Mouse (Mus musculus) gastrocnemius, adult 18-20 months (tissue): ENCODE data around the gene Gm8212. TPM values are rescaled to one million over a fixed set of nuclear protein-coding genes. Genes with fewer than 3 reads are reported as not detected.
"Not testable (repeated sequence)": the region's sequence is repeated elsewhere in the genome, so short reads cannot be mapped to it uniquely, and the experiment has no call there.

Source experiments
- DNase-seq: peaks from one replicate; pipeline ENCODE4 v3.0.0; 2021; ENCODE audit warnings: low spot score
- long read RNA-seq, 2 experiments: library from polyadenylated mRNA; stranded (forward); transcript quantifications; one replicate each; pipeline ENCODE4 v2.0.0; 2021
- total RNA-seq, 2 experiments: library from RNA; stranded (reverse); gene quantifications; 2 replicates each; pipeline ENCODE4 v1.2.3; 2021

The Gm8212 gene
- total RNA-seq = not detected
- long read RNA-seq, experiment 1 = 0 reads
- long read RNA-seq, experiment 2 = 0 reads

- DNase-seq = not testable (repeated sequence)
Observed at GRCm38 (mm10) chr14:44197361-44197760, at the start of gene Gm8212. TSS of gene Gm8212 (plus strand) at chr14:44197661.

- DNase-seq = not testable (repeated sequence)
Observed at GRCm38 (mm10) chr14:44213154-44213553, 15.7 kb downstream of the Gm8212 start, which contains the start of gene 4930503E14Rik. TSS of gene 4930503E14Rik (minus strand) at chr14:44213254.

- DNase-seq = no peak
Observed at GRCm38 (mm10) chr14:44248039-44248438, 50.6 kb downstream of the Gm8212 start.

Other genes with a start within 250 kb of the Gm8212 start
- gene Ang5, start 240.6 kb upstream of the Gm8212 start, total RNA-seq = not detected
- gene Ang6, start 195.4 kb upstream of the Gm8212 start, total RNA-seq = not detected
- under 1 TPM; 0.34 to 0.45 TPM for gene Ear2, start 95.0 kb upstream of the Gm8212 start, total RNA-seq
- not detected for gene Gm3327, start 73.8 kb upstream of the Gm8212 start, total RNA-seq
- gene 4930503E14Rik, start 15.6 kb downstream of the Gm8212 start, total RNA-seq = not detected
- not detected for gene Gm8220, start 87.9 kb downstream of the Gm8212 start, total RNA-seq
- not detected for gene Gm5930, start 140.9 kb downstream of the Gm8212 start, total RNA-seq
- not detected for gene Gm8229, start 167.7 kb downstream of the Gm8212 start, total RNA-seq
- gene Gm3371, start 213.0 kb downstream of the Gm8212 start, total RNA-seq = not detected
- not detected for gene Gm8232, start 236.0 kb downstream of the Gm8212 start, total RNA-seq